Mouse (Mus musculus) urinary bladder, postnatal 0 days (tissue): ENCODE measurements around the gene Olfr1299. TPM values are rescaled to one million over a fixed set of nuclear protein-coding genes. Genes with fewer than 3 reads are reported as not detected.

Source experiments
- polyA plus RNA-seq: library from polyadenylated mRNA; unstranded; fragments of >200 nt; fragmentation: Nextera tagmentation; extraction: Ambion mirVana; gene quantifications from 2 replicates; pipeline ENCODE4 v1.2.1, GENCODE M21; 2015

Gene Olfr1299
- not detected in 2 replicates for polyA plus RNA-seq

GRCm38 (mm10) chr2:111661119-111661518, at the start of gene Olfr1299:
TSS of gene Olfr1299 (plus strand) at chr2:111661419.

GRCm38 (mm10) chr2:111626397-111626796, 34.8 kb upstream of the Olfr1299 start, which contains the start of gene Olfr1297:
TSS of gene Olfr1297 (minus strand) at chr2:111626497.

GRCm38 (mm10) chr2:111649101-111649500, 12.1 kb upstream of the Olfr1299 start, which contains the start of gene Olfr1298:
TSS of gene Olfr1298 (minus strand) at chr2:111649201.

Other genes starting within 250 kb of the Olfr1299 start
- gene Olfr1286, start 238.3 kb upstream of the Olfr1299 start, polyA plus RNA-seq, result not detected in 2 replicates
- not detected in 2 replicates for gene Olfr1287, start 212.3 kb upstream of the Olfr1299 start, polyA plus RNA-seq
- not detected in 2 replicates for gene Olfr1288, start 187.3 kb upstream of the Olfr1299 start, polyA plus RNA-seq
- not detected in 2 replicates for gene Olfr1289, start 180.6 kb upstream of the Olfr1299 start, polyA plus RNA-seq
- gene Olfr1290, start 167.6 kb upstream of the Olfr1299 start, polyA plus RNA-seq, result 0.24 and 0.60 TPM in 2 replicates
- gene Olfr1291-ps1, start 164.2 kb upstream of the Olfr1299 start, polyA plus RNA-seq, result not detected in 2 replicates
- gene Olfr1293-ps, start 136.2 kb upstream of the Olfr1299 start, polyA plus RNA-seq, result not detected in 2 replicates
- not detected in 2 replicates for gene Olfr1294, start 121.1 kb upstream of the Olfr1299 start, polyA plus RNA-seq
- gene Olfr1295, start 91.7 kb upstream of the Olfr1299 start, polyA plus RNA-seq, result not detected in 2 replicates
- gene Olfr1297, start 34.9 kb upstream of the Olfr1299 start, polyA plus RNA-seq, result not detected in 2 replicates
- not detected in 2 replicates for gene Olfr1298, start 12.2 kb upstream of the Olfr1299 start, polyA plus RNA-seq
- not detected in 2 replicates for gene Olfr1301, start 89.6 kb downstream of the Olfr1299 start, polyA plus RNA-seq
- not detected in 2 replicates for gene Olfr1302, start 116.0 kb downstream of the Olfr1299 start, polyA plus RNA-seq
- not detected in 2 replicates for gene Olfr1303, start 158.9 kb downstream of the Olfr1299 start, polyA plus RNA-seq
- not detected in 2 replicates for gene Olfr1305, start 215.7 kb downstream of the Olfr1299 start, polyA plus RNA-seq